Mouse (Mus musculus) liver, embryonic 18 days (tissue): Measurements from ENCODE around the gene Gm21708. TPM values are rescaled to one million over a fixed set of nuclear protein-coding genes. Genes with fewer than 3 reads are reported as not detected.

ENCODE experiments used
- polyA plus RNA-seq: library from polyadenylated mRNA; depleted of rRNA; stranded (reverse); fragments of >200 nt; gene quantifications from 2 replicates; pipeline ENCODE4 v1.2.3, GENCODE M21; 2012; rRNA removed

Gene Gm21708
- polyA plus RNA-seq, result not detected in 2 replicates

GRCm38 (mm10) chrY:3410067-3410466 is at the start of gene Gm21708, which contains the start of gene Gm21704:
Gene Gm21708, minus strand, starts transcription at chrY:3410167.
Gene Gm21704, minus strand, starts transcription at chrY:3410167.

Other genes with a start within 250 kb of the Gm21708 start
- not detected in 2 replicates for gene Gm21677, start 103.7 kb downstream of the Gm21708 start, polyA plus RNA-seq
- not detected in 2 replicates for gene Gm21693, start 64.8 kb downstream of the Gm21708 start, polyA plus RNA-seq
- gene Gm21704, start within 50 bp of the Gm21708 start, polyA plus RNA-seq, result not detected in 2 replicates